Mouse (Mus musculus) liver, embryonic 15.5 days (tissue): ENCODE measurements around the gene Ifna7. TPM values are rescaled to one million over a fixed set of nuclear protein-coding genes. Genes with fewer than 3 reads are reported as not detected.
A peak's percentile ranks its signal among the peaks of the same experiment; 100 is the strongest.

Experiments
- ATAC-seq: fragments of 200-750 bp; cut with Nextera tagmentation; 2 replicates; pipeline ENCODE4 v1.8.0; 2017; ENCODE audit warnings: moderate number of reproducible peaks, mild to moderate bottlenecking, moderate library complexity; ENCODE audit not compliant: insufficient read depth
- H3K27ac ChIP-seq: fragments of 300-500 bp; sonication (generic); replicated peaks from 2 replicates; pipeline ENCODE4 v1.5.1; 2015; ENCODE audit warnings: mild to moderate bottlenecking, inconsistent platforms
- H3K27me3 ChIP-seq: fragments of 300-500 bp; sonication (generic); 2 replicates; pipeline ENCODE4 v1.6.1; 2015; ENCODE audit warnings: mild to moderate bottlenecking, inconsistent platforms
- H3K36me3 ChIP-seq: fragments of 300-500 bp; sonication (generic); replicated peaks from 2 replicates; pipeline ENCODE4 v1.6.1; 2015; ENCODE audit warnings: moderate library complexity, mild to moderate bottlenecking, inconsistent platforms
- H3K4me1 ChIP-seq: fragments of 300-500 bp; sonication (generic); replicated peaks from 2 replicates; pipeline ENCODE4 v1.6.1; 2015; ENCODE audit warnings: inconsistent platforms
- H3K4me2 ChIP-seq: fragments of 300-500 bp; sonication (generic); 2 replicates; pipeline ENCODE4 v1.6.1; 2015; ENCODE audit warnings: moderate library complexity, mild to moderate bottlenecking, inconsistent platforms
- H3K4me3 ChIP-seq: fragments of 300-500 bp; sonication (generic); replicated peaks from 2 replicates; pipeline ENCODE4 v1.5.1; 2015; ENCODE audit warnings: mild to moderate bottlenecking, inconsistent platforms
- H3K9ac ChIP-seq: fragments of 300-500 bp; sonication (generic); 2 replicates; pipeline ENCODE4 v1.6.1; 2015; ENCODE audit warnings: moderate library complexity, mild to moderate bottlenecking, inconsistent platforms
- H3K9me3 ChIP-seq: fragments of 300-500 bp; sonication (generic); replicated peaks from 2 replicates; pipeline ENCODE4 v1.6.1; 2016; ENCODE audit warnings: inconsistent platforms
- WGBS: fragments of 180-500 bp; shearing (Covaris S2); methylation state at CpG from one replicate; pipeline ENCODE4 v1.1.7; 2015; ENCODE audit warnings: mixed read lengths; ENCODE audit not compliant: insufficient replicate concordance; 5-methylcytosine and 5-hydroxymethylcytosine counted together
- polyA plus RNA-seq: library from polyadenylated mRNA; unstranded; fragments of >200 nt; fragmentation: Nextera tagmentation; extraction: Ambion mirVana; gene quantifications from 2 replicates; pipeline ENCODE4 v1.2.1, GENCODE M21; 2015

Ifna7 gene
- polyA plus RNA-seq, 1 experiment from 2014 or later, result not detected

DNA sequence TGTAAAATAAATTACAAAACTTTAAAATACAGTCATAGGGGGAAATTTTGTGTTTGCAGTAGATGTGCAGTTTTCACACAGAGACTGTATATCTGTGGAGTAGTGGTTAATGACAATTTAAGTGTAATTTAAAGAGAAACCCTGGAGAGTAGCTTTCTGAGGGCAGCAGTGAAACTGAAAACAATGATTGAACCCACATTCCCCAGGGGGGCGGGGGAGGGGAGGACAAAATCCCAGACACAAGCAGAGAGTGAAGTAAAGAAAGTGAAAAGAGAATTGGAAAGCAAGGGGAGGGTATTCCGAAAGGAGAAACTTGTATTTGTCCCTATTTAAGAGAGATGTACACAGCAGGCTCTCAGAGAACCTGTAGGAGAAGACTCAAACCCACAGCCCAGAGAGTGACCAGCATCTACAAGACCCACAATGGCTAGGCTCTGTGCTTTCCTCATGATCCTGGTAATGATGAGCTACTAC lies 25.4 kb downstream of the Ifna7 start, which contains the start of gene Ifna4:
Ifna4 (plus strand) TSS at position 424 of the 474 bp plus-strand sequence.
- 25% methylated on average over 2 of the region's 2 CpGs for WGBS
- H3K9me3 ChIP-seq, result no peaks in the 10 kb centered on the region
- H3K4me1 ChIP-seq, result no peaks in the 10 kb centered on the region
- H3K4me2 ChIP-seq, result no peak within 1 kb of the TSS
- H3K9ac ChIP-seq, result no peak within 1 kb of the TSS
- no peaks in the 10 kb centered on the region for H3K36me3 ChIP-seq
- no peaks in the 10 kb centered on the region for H3K27me3 ChIP-seq
- no peak within 1 kb of the TSS for H3K4me3 ChIP-seq
- no peak for ATAC-seq
- H3K27ac ChIP-seq, result no peak within 1 kb of the TSS

- WGBS, result 22% methylated on average over 2 of the region's 2 CpGs
- Histone ChIP-seq H3K9ac (no peak overlapping the region), H3K4me1 (no peaks in the 10 kb centered on the region), H3K4me3 (no peak overlapping the region), H3K4me2 (no peak overlapping the region), H3K27ac (no peak overlapping the region), H3K9me3 (no peaks in the 10 kb centered on the region), H3K27me3 (no peaks in the 10 kb centered on the region), H3K36me3 (no peaks in the 10 kb centered on the region)
- ATAC-seq, result no peak
Observed at GRCm38 (mm10) chr4:88845334-88845733, 29.3 kb downstream of the Ifna7 start.

GRCm38 (mm10) chr4:88849698-88850097 lies 33.7 kb downstream of the Ifna7 start, which contains the start of gene Ifna1:
Ifna1 (plus strand) TSS chr4:88850087.
- 23% methylated on average over 1 of the region's 1 CpGs for WGBS
- no peaks in the 10 kb centered on the region for H3K9me3 ChIP-seq
- H3K36me3 ChIP-seq, result no peaks in the 10 kb centered on the region
- no peaks in the 10 kb centered on the region for H3K4me1 ChIP-seq
- no peak within 1 kb of the TSS for H3K27ac ChIP-seq
- no peak for ATAC-seq
- H3K9ac ChIP-seq, result no peak within 1 kb of the TSS
- H3K27me3 ChIP-seq, result no peaks in the 10 kb centered on the region
- H3K4me2 ChIP-seq, result no peak within 1 kb of the TSS
- no peak within 1 kb of the TSS for H3K4me3 ChIP-seq

- Histone ChIP-seq H3K27me3 (no peaks in the 10 kb centered on the region), H3K9me3 (no peaks in the 10 kb centered on the region), H3K27ac (no peak overlapping the region), H3K9ac (no peak overlapping the region), H3K4me2 (no peak overlapping the region), H3K4me3 (no peak overlapping the region), H3K36me3 (no peaks in the 10 kb centered on the region), H3K4me1 (no peaks in the 10 kb centered on the region)
- ATAC-seq, result no peak
- WGBS, result 59% methylated on average over 4 of the region's 4 CpGs
Observed at GRCm38 (mm10) chr4:88851026-88851763, 35.2 kb downstream of the Ifna7 start.

DNA sequence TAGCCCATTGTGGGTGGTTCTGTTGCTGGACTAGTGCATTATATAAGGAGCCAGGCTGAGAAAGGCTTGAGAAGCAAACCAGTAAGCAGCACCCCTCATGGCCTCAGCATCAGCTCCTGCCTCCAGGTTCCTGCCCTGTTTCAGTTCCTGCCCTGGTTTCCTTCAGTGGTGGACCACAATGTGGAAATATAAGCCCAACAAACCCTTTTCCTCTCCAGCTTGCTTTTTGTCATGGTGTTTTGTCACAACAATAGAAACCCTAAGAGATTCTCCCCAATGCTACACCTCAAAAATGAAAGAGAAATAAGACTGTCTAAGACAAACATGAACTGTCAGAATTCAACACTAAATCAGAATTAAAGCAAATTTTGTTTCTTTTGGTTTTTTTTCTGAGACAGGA lies 43.2 kb downstream of the Ifna7 start:
- H3K4me3 ChIP-seq, result no peak overlapping the region
- H3K4me1 ChIP-seq, result 0 out of 2 replicates have a peak, but pooled peaks cover 4% of the 10 kb centered on the region
- no peaks in the 10 kb centered on the region for H3K9me3 ChIP-seq
- no peak overlapping the region for H3K9ac ChIP-seq
- peaks cover 17% of the 10 kb centered on the region for H3K27me3 ChIP-seq
- no peaks in the 10 kb centered on the region for H3K36me3 ChIP-seq
- no peak overlapping the region for H3K27ac ChIP-seq
- no peak for ATAC-seq
- no peak overlapping the region for H3K4me2 ChIP-seq

GRCm38 (mm10) chr4:88863309-88863708 lies 47.3 kb downstream of the Ifna7 start:
- Histone ChIP-seq H3K4me3 (no peak overlapping the region), H3K27ac (no peak overlapping the region), H3K36me3 (no peaks in the 10 kb centered on the region), H3K4me1 (peaks cover 13% of the 10 kb centered on the region), H3K9ac (no peak overlapping the region), H3K9me3 (no peaks in the 10 kb centered on the region), H3K4me2 (no peak overlapping the region), H3K27me3 (peaks cover 23% of the 10 kb centered on the region)
- no peak for ATAC-seq
- WGBS, result 15% methylated on average over 7 of the region's 7 CpGs

- Histone ChIP-seq H3K4me3 (peak overlapping the region; percentile 17; the same call in 1 of the 2 replicates), H3K36me3 (no peaks in the 10 kb centered on the region), H3K9me3 (no peaks in the 10 kb centered on the region), H3K4me1 (peaks cover 17% of the 10 kb centered on the region), H3K9ac (no peak overlapping the region), H3K4me2 (peak overlapping the region; percentile 47), H3K27ac (no peak overlapping the region), H3K27me3 (peaks cover 23% of the 10 kb centered on the region)
- 4% methylated on average over 9 of the region's 9 CpGs for WGBS
- no peak for ATAC-seq
Observed at GRCm38 (mm10) chr4:88864599-88864998, 48.6 kb downstream of the Ifna7 start.

DNA sequence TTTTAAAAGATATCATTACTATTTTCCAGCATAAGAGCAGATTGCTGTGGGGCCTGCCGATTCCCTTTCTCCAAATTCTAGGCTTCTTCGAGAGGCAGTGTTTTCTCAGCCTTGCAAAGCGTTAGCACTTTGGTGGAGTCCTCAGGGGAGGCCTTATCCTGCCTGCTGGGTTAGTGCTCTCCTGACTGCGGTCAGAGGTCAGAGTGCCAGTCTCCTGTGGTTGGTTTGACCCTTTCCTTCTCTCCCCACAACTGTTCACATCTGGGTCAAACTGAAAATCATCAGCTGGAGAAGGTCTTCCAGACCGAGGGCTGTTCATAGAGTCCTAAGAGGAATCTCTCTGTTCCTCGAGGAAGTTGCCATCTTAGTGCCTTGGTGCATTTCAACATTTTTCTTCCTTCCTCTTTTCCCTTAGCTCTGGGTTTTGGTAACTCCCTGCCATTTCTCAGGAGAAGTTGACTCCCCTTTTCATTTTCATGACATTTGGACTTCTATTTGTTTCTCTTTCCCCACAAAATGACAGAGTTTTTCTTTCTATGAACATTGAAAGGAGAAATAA lies 49.1 kb downstream of the Ifna7 start:
- H3K4me1 ChIP-seq, result peaks cover 17% of the 10 kb centered on the region
- ATAC-seq, result no peak
- WGBS, result 11% methylated on average over 6 of the region's 6 CpGs
- H3K9ac ChIP-seq, result no peak overlapping the region
- no peak overlapping the region for H3K27ac ChIP-seq
- peak overlapping the region; percentile 47 for H3K4me2 ChIP-seq
- no peaks in the 10 kb centered on the region for H3K9me3 ChIP-seq
- H3K27me3 ChIP-seq, result peaks cover 23% of the 10 kb centered on the region
- no peak overlapping the region for H3K4me3 ChIP-seq
- no peaks in the 10 kb centered on the region for H3K36me3 ChIP-seq

Other genes with a start within 250 kb of the Ifna7 start
- gene Ifna14, start 244.4 kb upstream of the Ifna7 start, polyA plus RNA-seq, result not detected in 2 replicates
- gene Ifna9, start 223.8 kb upstream of the Ifna7 start, polyA plus RNA-seq, result not detected in 2 replicates
- gene Ifna12, start 212.9 kb upstream of the Ifna7 start, polyA plus RNA-seq, result not detected in 2 replicates
- gene C87499, start 181.8 kb upstream of the Ifna7 start, polyA plus RNA-seq, result not detected in 2 replicates
- not detected in 2 replicates for gene Ifna13, start 171.8 kb upstream of the Ifna7 start, polyA plus RNA-seq
- not detected in 2 replicates for gene Ifna16, start 139.3 kb upstream of the Ifna7 start, polyA plus RNA-seq
- gene Ifna2, start 132.3 kb upstream of the Ifna7 start, polyA plus RNA-seq, result not detected in 2 replicates
- gene Ifnab, start 124.9 kb upstream of the Ifna7 start, polyA plus RNA-seq, result not detected in 2 replicates
- gene Gm26566, start 94.4 kb upstream of the Ifna7 start, polyA plus RNA-seq, result 0.20 and 0.51 TPM in 2 replicates
- gene Klhl9, start 93.8 kb upstream of the Ifna7 start, polyA plus RNA-seq, result 22.3 and 22.6 TPM in 2 replicates
- not detected in 2 replicates for gene Gm13271, start 61.4 kb upstream of the Ifna7 start, polyA plus RNA-seq
- not detected in 2 replicates for gene Gm13283, start 56.1 kb upstream of the Ifna7 start, polyA plus RNA-seq
- not detected in 2 replicates for gene Gm13290, start 42.4 kb upstream of the Ifna7 start, polyA plus RNA-seq
- not detected in 2 replicates for gene Gm13289, start 39.3 kb upstream of the Ifna7 start, polyA plus RNA-seq
- not detected in 2 replicates for gene Gm13272, start 36.4 kb upstream of the Ifna7 start, polyA plus RNA-seq
- not detected in 2 replicates for gene Ifnz, start 34.1 kb upstream of the Ifna7 start, polyA plus RNA-seq
- not detected in 2 replicates for gene Gm13276, start 30.5 kb upstream of the Ifna7 start, polyA plus RNA-seq
- not detected in 2 replicates for gene Gm13277, start 27.6 kb upstream of the Ifna7 start, polyA plus RNA-seq
- gene Gm13278, start 24.7 kb upstream of the Ifna7 start, polyA plus RNA-seq, result not detected in 2 replicates
- not detected in 2 replicates for gene Gm13275, start 21.7 kb upstream of the Ifna7 start, polyA plus RNA-seq
- not detected in 2 replicates for gene Gm13279, start 18.8 kb upstream of the Ifna7 start, polyA plus RNA-seq
- 0.20 TPM in 1 of 2 replicates, not detected in the other for gene Gm13285, start 16.6 kb upstream of the Ifna7 start, polyA plus RNA-seq
- not detected in 2 replicates for gene Gm13287, start 13.0 kb upstream of the Ifna7 start, polyA plus RNA-seq
- gene Gm13288, start 10.7 kb upstream of the Ifna7 start, polyA plus RNA-seq, result not detected in 2 replicates
- not detected in 2 replicates for gene Ifna11, start 3.7 kb downstream of the Ifna7 start, polyA plus RNA-seq
- not detected in 2 replicates for gene Ifna6, start 11.2 kb downstream of the Ifna7 start, polyA plus RNA-seq
- gene Ifna5, start 19.3 kb downstream of the Ifna7 start, polyA plus RNA-seq, result not detected in 2 replicates
- gene Ifna4, start 25.6 kb downstream of the Ifna7 start, polyA plus RNA-seq, result not detected in 2 replicates
- not detected in 2 replicates for gene Ifna1, start 33.9 kb downstream of the Ifna7 start, polyA plus RNA-seq
- not detected in 2 replicates for gene Ifne, start 64.0 kb downstream of the Ifna7 start, polyA plus RNA-seq